8 mouse cellular contexts compared by ENCODE assay signal in the genomic region with DNA sequence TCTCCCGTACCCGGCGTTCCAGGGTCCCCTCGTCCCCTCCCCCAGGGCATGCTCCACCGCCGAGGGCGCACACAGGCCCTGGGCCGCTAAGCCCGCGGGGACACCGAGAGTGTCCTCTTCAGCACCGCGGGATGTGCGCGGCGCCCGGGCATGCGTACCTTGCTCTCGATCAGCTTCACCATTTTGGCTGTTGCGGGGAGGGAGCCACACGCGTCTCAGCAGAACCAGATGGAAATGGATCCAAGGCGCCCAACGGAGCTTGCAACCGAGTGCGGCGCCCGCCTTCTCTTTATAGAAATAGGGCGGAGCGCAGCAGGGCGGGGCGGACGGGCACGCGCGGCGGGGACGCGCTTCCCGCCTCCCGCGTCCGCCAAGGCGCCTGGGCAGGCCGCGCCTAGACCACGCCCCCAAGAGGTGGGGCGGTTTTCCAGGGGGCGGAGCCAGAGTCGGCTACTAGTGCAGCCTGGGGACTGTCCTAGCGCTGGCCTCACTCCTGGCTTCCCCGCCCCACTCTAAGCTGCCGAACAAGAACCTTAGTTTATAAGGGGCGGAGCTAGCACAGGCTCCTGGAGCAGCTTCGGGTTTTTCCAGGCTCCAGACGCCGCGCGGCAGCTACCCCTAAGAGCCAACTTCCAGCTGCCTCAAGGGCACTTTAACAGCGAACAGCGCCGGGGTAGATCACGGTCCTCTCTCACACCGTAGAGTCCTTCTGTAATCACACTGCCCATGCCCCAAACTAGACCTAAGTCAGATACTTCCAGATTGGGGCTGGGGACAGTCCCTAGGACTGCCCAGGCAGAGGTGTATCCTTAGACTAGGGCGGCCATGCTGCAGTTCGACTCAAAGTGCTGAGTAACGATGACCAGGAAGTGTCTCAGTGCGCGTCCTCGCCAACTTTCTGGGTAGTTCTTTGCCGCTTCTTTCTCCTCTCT. TPM values are rescaled to one million over a fixed set of nuclear protein-coding genes. Genes with fewer than 3 reads are reported as not detected.
A peak's percentile ranks its signal among the peaks of the same experiment; 100 is the strongest.
DNase-seq lines count a peak whose midpoint lies in the region; ATAC-seq and TF ChIP-seq lines count a peak whose summit lies in the region.

A gene (minus strand): TSS at position 383 of the 932 bp plus-strand sequence.

- WGBS in heart, embryonic 12.5 days, result under 1% methylated on average over 71 of the region's 71 CpGs
- under 1% methylated on average over 69 of the region's 71 CpGs for WGBS in kidney, postnatal 0 days
- WGBS in liver, embryonic 11.5 days, result under 1% methylated on average over 71 of the region's 71 CpGs
- WGBS in stomach, embryonic 14.5 days, result under 1% methylated on average over 71 of the region's 71 CpGs

- peak; percentile 97 for DNase-seq in CD4-positive helper T cell, adult 2 months (ENCODE audit: low read depth, low spot score)
- DNase-seq in brain, embryonic 18.5 days (ENCODE audit: low read depth, low spot score), result peak; percentile 86
- peak; percentile 100 for DNase-seq in kidney, postnatal 0 days (ENCODE audit: low spot score)
- DNase-seq in liver, embryonic 11.5 days (ENCODE audit: low spot score), result peak; percentile 99
- peak; percentile 98 for DNase-seq in naive thymus-derived CD4-positive, alpha-beta T cell, adult 2 months (ENCODE audit: low read depth)

- H3K9me3 ChIP-seq in heart, embryonic 12.5 days (replicated peaks), result 0 out of 2 replicates have a peak, but pooled peaks cover 3% of the 10 kb centered on the region
- no peaks in the 10 kb centered on the region for H3K9me3 ChIP-seq in kidney, postnatal 0 days (replicated peaks; ENCODE audit: low read length)
- no peaks in the 10 kb centered on the region for H3K9me3 ChIP-seq in liver, embryonic 11.5 days (ENCODE audit: control insufficient read depth, low read length)
- no peaks in the 10 kb centered on the region for H3K9me3 ChIP-seq in stomach, embryonic 14.5 days (ENCODE audit: control insufficient read depth, low read depth, low read length)

- TF ChIP-seq CTCF in kidney, postnatal 0 days (IDR thresholded peaks at IDR 0.05; ENCODE audit: low read depth), result peak; percentile 3; the same call in 1 of the 2 replicates

- H3K27ac ChIP-seq in heart, embryonic 12.5 days (ENCODE audit: poor library complexity, severe bottlenecking), result peak within 1 kb of the TSS; percentile 95
- peak within 1 kb of the TSS; percentile 96 for H3K27ac ChIP-seq in kidney, postnatal 0 days
- peak within 1 kb of the TSS; percentile 99 for H3K27ac ChIP-seq in liver, embryonic 11.5 days (ENCODE audit: low read depth, low read length)
- H3K27ac ChIP-seq in stomach, embryonic 14.5 days (ENCODE audit: low read length), result peak within 1 kb of the TSS; percentile 96

- peaks cover 7% of the 10 kb centered on the region for H3K36me3 ChIP-seq in heart, embryonic 12.5 days
- peaks cover 5% of the 10 kb centered on the region; the same call in 1 of the 2 replicates for H3K36me3 ChIP-seq in kidney, postnatal 0 days (ENCODE audit: insufficient read depth, low read length)
- peaks cover 9% of the 10 kb centered on the region for H3K36me3 ChIP-seq in liver, embryonic 11.5 days (ENCODE audit: control insufficient read depth, insufficient read depth, low read length)
- peaks cover 10% of the 10 kb centered on the region for H3K36me3 ChIP-seq in stomach, embryonic 14.5 days (ENCODE audit: control insufficient read depth, insufficient read depth, low read length)

- H3K27me3 ChIP-seq in heart, embryonic 12.5 days (replicated peaks), result no peaks in the 10 kb centered on the region
- no peaks in the 10 kb centered on the region for H3K27me3 ChIP-seq in kidney, postnatal 0 days (ENCODE audit: insufficient read depth, low read length)
- H3K27me3 ChIP-seq in liver, embryonic 11.5 days (replicated peaks; ENCODE audit: control insufficient read depth, insufficient read depth, low read length), result no peaks in the 10 kb centered on the region
- H3K27me3 ChIP-seq in stomach, embryonic 14.5 days (ENCODE audit: control insufficient read depth, insufficient read depth, low read length), result no peaks in the 10 kb centered on the region

- peak within 1 kb of the TSS; percentile 82 for H3K9ac ChIP-seq in heart, embryonic 12.5 days
- H3K9ac ChIP-seq in kidney, postnatal 0 days (ENCODE audit: low read depth, low read length), result peak within 1 kb of the TSS; percentile 87
- H3K9ac ChIP-seq in liver, embryonic 11.5 days (ENCODE audit: low read depth, low read length), result peak within 1 kb of the TSS; percentile 90
- peak within 1 kb of the TSS; percentile 60 for H3K9ac ChIP-seq in stomach, embryonic 14.5 days (replicated peaks; ENCODE audit: low read depth, low read length)

- peak within 1 kb of the TSS; percentile 92 for H3K4me3 ChIP-seq in heart, embryonic 12.5 days
- H3K4me3 ChIP-seq in kidney, postnatal 0 days (replicated peaks; ENCODE audit: low read depth, low read length), result peak within 1 kb of the TSS; percentile 81
- peak within 1 kb of the TSS; percentile 87 for H3K4me3 ChIP-seq in liver, embryonic 11.5 days (ENCODE audit: low read depth, low read length)
- H3K4me3 ChIP-seq in stomach, embryonic 14.5 days (ENCODE audit: low read depth, low read length), result peak within 1 kb of the TSS; percentile 63

- peak within 1 kb of the TSS; percentile 73 for H3K4me2 ChIP-seq in heart, embryonic 12.5 days
- peak within 1 kb of the TSS; percentile 72 for H3K4me2 ChIP-seq in kidney, postnatal 0 days (ENCODE audit: low read length)
- peak within 1 kb of the TSS; percentile 92 for H3K4me2 ChIP-seq in liver, embryonic 11.5 days
- peak within 1 kb of the TSS; percentile 72 for H3K4me2 ChIP-seq in stomach, embryonic 14.5 days (replicated peaks; ENCODE audit: low read depth, low read length)

- ATAC-seq in erythroid progenitor cell, adult 5-6 weeks (replicated peaks; ENCODE audit: low FRiP score, poor library complexity, severe bottlenecking), result peak; percentile 84
- peak; percentile 98 for ATAC-seq in heart, embryonic 12.5 days (ENCODE audit: insufficient number of reproducible peaks, low FRiP score)
- peak; percentile 97 for ATAC-seq in kidney, postnatal 0 days (replicated peaks; ENCODE audit: low FRiP score, low read depth)
- peak; percentile 97 for ATAC-seq in liver, embryonic 11.5 days (replicated peaks; ENCODE audit: low FRiP score)
- ATAC-seq in stomach, embryonic 14.5 days (ENCODE audit: insufficient number of reproducible peaks, insufficient read depth, low FRiP score, low read depth), result peak; percentile 98

- H3K4me1 ChIP-seq in heart, embryonic 12.5 days (replicated peaks), result peaks cover 31% of the 10 kb centered on the region
- H3K4me1 ChIP-seq in kidney, postnatal 0 days (replicated peaks; ENCODE audit: insufficient read depth, low read length), result peaks cover 14% of the 10 kb centered on the region
- peaks cover 18% of the 10 kb centered on the region for H3K4me1 ChIP-seq in liver, embryonic 11.5 days (replicated peaks; ENCODE audit: control insufficient read depth, insufficient read depth, low read length)
- peaks cover 20% of the 10 kb centered on the region; the same call in 1 of the 2 replicates for H3K4me1 ChIP-seq in stomach, embryonic 14.5 days (ENCODE audit: control insufficient read depth, insufficient read depth, low read length)

RNA-seq across cellular contexts. Expression of the gene that starts here (rescaled TPM):
- total RNA-seq in erythroid progenitor cell, adult 5-6 weeks (2015; ENCODE audit: low replicate concordance), result 220 and 242 TPM in 2 replicates
- total RNA-seq in erythroid progenitor cell, adult 5-6 weeks (2017; ENCODE audit: low replicate concordance), result 87.3 and 98.4 TPM in 2 replicates
- polyA plus RNA-seq in heart, embryonic 12.5 days (2016; fragmentation: Nextera tagmentation; extraction: Ambion mirVana), result 305 TPM in 2 replicates
- polyA plus RNA-seq in kidney, postnatal 0 days (2015; fragmentation: Nextera tagmentation; extraction: Ambion mirVana), result 483 and 497 TPM in 2 replicates
- 367 and 381 TPM in 2 replicates for polyA plus RNA-seq in liver, embryonic 11.5 days (2014; fragmentation: Nextera tagmentation; extraction: Ambion mirVana)
- 466 and 478 TPM in 2 replicates for polyA plus RNA-seq in stomach, embryonic 14.5 days (2014; fragmentation: Nextera tagmentation; extraction: Ambion mirVana)

Comparison
In these comparisons a context has a peak if more than half of its experiments do, and no peak if none do; other contexts are left out.
1. Peak in every context shown above with its lines: DNase-seq, ATAC-seq, H3K4me3 ChIP-seq and H3K27ac ChIP-seq.